ENCODE assay signal across 8 mouse cellular contexts in genomic region chr2:27210255-27210654, GRCm38 (mm10). TPM values are rescaled to one million over a fixed set of nuclear protein-coding genes. Genes with fewer than 3 reads are reported as not detected.
DNase-seq lines count a peak whose midpoint lies in the region; ATAC-seq and TF ChIP-seq lines count a peak whose summit lies in the region.

No protein-coding gene starts in this region.

- no peak overlapping the region for H3K9ac ChIP-seq in forebrain, postnatal 0 days
- H3K9ac ChIP-seq in forebrain, embryonic 13.5 days, result no peak overlapping the region
- H3K9ac ChIP-seq in limb, embryonic 11.5 days (ENCODE audit: low read length), result no peak overlapping the region

- no peaks in the 10 kb centered on the region for H3K27me3 ChIP-seq in forebrain, postnatal 0 days (ENCODE audit: insufficient read depth, low read length)
- H3K27me3 ChIP-seq in forebrain, embryonic 13.5 days, result no peaks in the 10 kb centered on the region
- no peaks in the 10 kb centered on the region for H3K27me3 ChIP-seq in limb, embryonic 11.5 days (ENCODE audit: control insufficient read depth, insufficient read depth, low read length)

- 60% methylated on average over 7 of the region's 7 CpGs for WGBS in forebrain, postnatal 0 days
- WGBS in forebrain, embryonic 13.5 days, result 68% methylated on average over 7 of the region's 7 CpGs
- 52% methylated on average over 7 of the region's 7 CpGs for WGBS in limb, embryonic 11.5 days

- no peak overlapping the region for H3K27ac ChIP-seq in forebrain, postnatal 0 days (ENCODE audit: low read depth, low read length)
- no peak overlapping the region for H3K27ac ChIP-seq in forebrain, embryonic 13.5 days
- peak overlapping the region; percentile 70 for H3K27ac ChIP-seq in limb, embryonic 11.5 days (replicated peaks; ENCODE audit: low read depth, low read length)

- H3K4me3 ChIP-seq in forebrain, postnatal 0 days (ENCODE audit: low read depth, low read length), result no peak overlapping the region
- H3K4me3 ChIP-seq in forebrain, embryonic 13.5 days, result no peak overlapping the region
- no peak overlapping the region for H3K4me3 ChIP-seq in limb, embryonic 11.5 days (ENCODE audit: low read depth, low read length)

- peak; percentile 50 for TF ChIP-seq CTCF in forebrain, postnatal 0 days (IDR thresholded peaks at IDR 0.05; ENCODE audit: low read depth)

- H3K9me3 ChIP-seq in forebrain, postnatal 0 days (ENCODE audit: low read length), result no peaks in the 10 kb centered on the region
- no peaks in the 10 kb centered on the region for H3K9me3 ChIP-seq in forebrain, embryonic 13.5 days (replicated peaks)
- no peaks in the 10 kb centered on the region for H3K9me3 ChIP-seq in limb, embryonic 11.5 days (ENCODE audit: control insufficient read depth, low read length)

- no peak overlapping the region for H3K4me2 ChIP-seq in forebrain, postnatal 0 days (ENCODE audit: low read depth)
- no peak overlapping the region for H3K4me2 ChIP-seq in forebrain, embryonic 13.5 days
- H3K4me2 ChIP-seq in limb, embryonic 11.5 days (ENCODE audit: low read depth, severe bottlenecking), result no peak overlapping the region

- DNase-seq in forebrain, postnatal 0 days, result no peak
- DNase-seq in 3T3-L1 (ENCODE audit: low read depth, low spot score), result peak; percentile 27
- peak; percentile 38 for DNase-seq in adrenal gland, adult 2 months
- peak; percentile 66 for DNase-seq in forelimb bud, embryonic 11.5 days (ENCODE audit: low read depth, low spot score)
- DNase-seq in limb, embryonic 11.5 days (ENCODE audit: low spot score), result peak; percentile 81
- DNase-seq in spleen, adult 18-20 months, result peak; percentile 28 to 67
- no peak for DNase-seq in left cerebral cortex, adult 8-10 months (ENCODE audit: low spot score in 2 of 2)

- H3K36me3 ChIP-seq in forebrain, postnatal 0 days (ENCODE audit: insufficient read depth), result no peaks in the 10 kb centered on the region
- H3K36me3 ChIP-seq in forebrain, embryonic 13.5 days (ENCODE audit: poor library complexity, severe bottlenecking), result no peaks in the 10 kb centered on the region
- H3K36me3 ChIP-seq in limb, embryonic 11.5 days (ENCODE audit: control insufficient read depth, insufficient read depth, low read length), result no peaks in the 10 kb centered on the region

- no peaks in the 10 kb centered on the region for H3K4me1 ChIP-seq in forebrain, postnatal 0 days (ENCODE audit: insufficient read depth)
- H3K4me1 ChIP-seq in forebrain, embryonic 13.5 days, result no peaks in the 10 kb centered on the region
- H3K4me1 ChIP-seq in limb, embryonic 11.5 days (ENCODE audit: control insufficient read depth, insufficient read depth, low read length), result peaks cover 40% of the 10 kb centered on the region

- no peak for ATAC-seq in forebrain, postnatal 0 days
- no peak for ATAC-seq in forebrain, embryonic 13.5 days
- no peak for ATAC-seq in limb, embryonic 11.5 days (ENCODE audit: insufficient number of reproducible peaks, low FRiP score, low TSS enrichment, low read depth)

RNA-seq across cellular contexts. Expression of gene Sardh, which starts 37.9 kb away (rescaled TPM):
- total RNA-seq in forebrain, postnatal 0 days (2014; rRNA removed), result 7.2 and 7.5 TPM in 2 replicates
- polyA plus RNA-seq in forebrain, postnatal 0 days (2015; fragmentation: Nextera tagmentation; extraction: Ambion mirVana), result 5.7 and 6.2 TPM in 2 replicates
- 2.1 and 2.4 TPM in 2 replicates for polyA plus RNA-seq in forebrain, embryonic 13.5 days (2015; fragmentation: Nextera tagmentation; extraction: Ambion mirVana)
- 1 to 10 TPM; 8.3 to 9.9 TPM for total RNA-seq in adrenal gland, adult 2 months (2021)
- polyA plus RNA-seq in adrenal gland, adult 2 months (2012; rRNA removed), result 16.8 and 21.3 TPM in 2 replicates
- polyA plus RNA-seq in limb, embryonic 11.5 days (2014; fragmentation: Nextera tagmentation; extraction: Ambion mirVana), result 3.0 and 3.5 TPM in 2 replicates
- 10 to 100 TPM in 1 of 4 experiments, 1 to 10 TPM in 3; 8.0 to 12.6 (median 9.3) TPM for total RNA-seq in left cerebral cortex, adult 8-10 months (2022)

RNA-seq across cellular contexts. Expression of gene Dbh, which starts 45.2 kb away (rescaled TPM):
- 0.05 and 0.15 TPM in 2 replicates for total RNA-seq in forebrain, postnatal 0 days (2014; rRNA removed)
- polyA plus RNA-seq in forebrain, postnatal 0 days (2015; fragmentation: Nextera tagmentation; extraction: Ambion mirVana), result 0.09 and 0.15 TPM in 2 replicates
- not detected in 2 replicates for polyA plus RNA-seq in forebrain, embryonic 13.5 days (2015; fragmentation: Nextera tagmentation; extraction: Ambion mirVana)
- 100 to 1,000 TPM; 348 to 637 TPM for total RNA-seq in adrenal gland, adult 2 months (2021)
- 306 and 321 TPM in 2 replicates for polyA plus RNA-seq in adrenal gland, adult 2 months (2012; rRNA removed)
- 0.05 TPM in 1 of 2 replicates, not detected in the other for polyA plus RNA-seq in limb, embryonic 11.5 days (2014; fragmentation: Nextera tagmentation; extraction: Ambion mirVana)
- total RNA-seq in left cerebral cortex, adult 8-10 months (2022), result under 1 TPM; 0.20 to 0.53 (median 0.43) TPM

Comparison
In these comparisons a context has a peak if more than half of its experiments do, and no peak if none do; other contexts are left out.
1. DNase-seq: peak in 3T3-L1 (single experiment), adrenal gland, adult 2 months (single experiment), forelimb bud, embryonic 11.5 days (single experiment), limb, embryonic 11.5 days (single experiment) and spleen, adult 18-20 months (2 of 2); none in forebrain, postnatal 0 days (single experiment) and left cerebral cortex, adult 8-10 months (0 of 2).
2. RNA of gene Dbh, which starts 45.2 kb away (polyA plus RNA-seq): 306 to 321 TPM in adrenal gland, adult 2 months; 0.09 to 0.15 TPM in forebrain, postnatal 0 days, 0.05 TPM in limb, embryonic 11.5 days and not detected in forebrain, embryonic 13.5 days; every median in the first group is over 100 times any median in the second.